Mouse (Mus musculus): ENCODE measurements around the gene Tnnt2.

The Tnnt2 gene

DNA sequence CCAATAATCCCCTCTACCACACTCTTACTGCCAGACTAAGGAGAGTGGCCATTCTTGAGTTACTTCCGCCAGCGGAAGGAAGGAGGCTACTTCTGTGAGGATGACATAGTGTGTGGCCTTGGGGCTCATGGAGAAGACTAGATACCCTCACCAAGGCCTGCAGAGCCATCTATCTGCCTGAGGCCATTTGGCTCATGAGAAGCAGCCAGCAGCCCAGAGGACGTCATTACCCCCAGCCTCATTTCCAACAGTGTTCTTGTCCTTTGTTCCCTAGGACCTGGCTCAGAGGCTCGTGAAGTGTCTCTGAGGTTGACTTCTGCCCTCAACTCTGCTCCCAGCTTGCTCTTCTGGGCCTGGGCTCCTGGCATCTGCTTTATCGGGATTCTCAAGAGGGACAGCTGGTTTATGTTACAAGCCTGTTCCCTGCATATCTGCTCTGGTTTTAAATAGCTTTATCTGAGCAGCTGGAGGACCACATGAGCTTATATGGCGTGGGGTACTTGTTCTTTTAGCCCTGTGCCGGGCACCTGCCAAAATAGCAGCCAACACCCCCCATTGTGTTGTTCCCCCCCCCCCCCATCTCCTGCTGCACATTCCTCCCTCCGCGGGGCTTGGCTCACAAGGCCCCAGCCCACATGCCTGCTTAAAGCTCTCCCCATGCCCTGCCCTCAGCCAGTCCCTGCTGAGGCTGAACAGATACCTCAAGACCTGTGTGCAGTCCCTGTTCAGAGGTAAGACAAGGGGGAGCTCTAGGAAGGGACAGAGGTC lies at the start of gene Tnnt2:
Gene Tnnt2, plus strand, starts transcription at position 639 of the 768 bp plus-strand sequence.
- POLR2A ChIA-PET, result interaction anchor here in 2 of 4 experiments (0.8 to 1.3 kb wide), 4 partner anchors 7 to 326 kb away, joined by 3 read pairs; no protein-coding TSS in a partner anchor
- CTCF ChIA-PET, result interaction anchor here (0.6 to 2.3 kb wide), 13 partner anchors 7 to 1975 kb away, joined by 3 to 15 read pairs (median 4); no protein-coding TSS in a partner anchor

DNA sequence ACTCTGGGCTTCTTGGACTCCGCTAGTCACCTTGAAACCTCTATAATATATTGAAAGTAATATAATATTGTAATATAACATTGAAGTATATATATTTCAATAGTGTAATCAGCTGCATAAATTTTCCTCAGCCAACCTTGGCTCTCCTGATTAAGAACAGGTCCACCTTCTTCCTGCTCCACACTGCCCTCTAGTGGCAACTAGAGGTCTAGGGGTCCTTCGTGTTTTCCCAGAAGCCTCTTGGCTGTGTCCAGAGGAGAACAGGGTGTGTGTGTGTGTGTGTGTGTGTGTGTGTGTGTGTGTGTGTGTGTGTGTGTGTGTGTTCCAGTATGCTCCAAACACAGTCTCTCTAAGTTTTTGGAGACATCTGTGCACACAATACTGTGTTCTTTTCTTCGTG lies 48.4 kb upstream of the Tnnt2 start:
- POLR2A ChIA-PET, result interaction anchor here in 2 of 4 experiments (0.6 to 1.2 kb wide), 6 partner anchors 9 to 475 kb away, joined by 3 to 4 read pairs (median 3); partner anchors contain the start of gene Tnni1 (in 2 of the 2)
- CTCF ChIA-PET, result interaction anchor here (0.6 to 10.8 kb wide), 35 partner anchors 9 to 1332 kb away, joined by 3 to 89 read pairs (median 6); partner anchors contain the start of genes Tnni1 (in 2 of the 4), Csrp1 (in 1 of the 4), Klhl12 (in 1 of the 4) and Lad1 (in 1 of the 4)

DNA sequence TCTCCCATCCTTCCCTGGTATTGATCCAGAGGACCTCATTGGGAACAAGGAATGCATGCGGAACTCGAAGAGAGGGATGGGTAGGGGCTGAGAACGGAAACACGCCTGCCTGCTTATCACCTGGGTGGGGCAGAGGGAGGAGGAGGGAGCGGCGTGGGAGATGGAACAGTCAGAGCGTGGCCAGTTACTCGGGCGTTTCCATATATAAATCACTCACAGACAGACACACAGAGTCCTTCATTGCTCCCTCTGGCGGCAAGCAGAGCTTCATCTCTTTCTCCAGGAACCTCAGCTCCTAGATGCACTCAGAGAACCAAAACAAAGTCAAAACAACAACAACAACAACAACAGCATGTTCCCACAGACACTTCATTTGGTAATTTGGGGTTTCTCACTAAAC lies 47.4 kb upstream of the Tnnt2 start:
- ChIA-PET CTCF (interaction anchor here (0.5 to 10.8 kb wide), 97 partner anchors 8 to 1053 kb away, joined by 3 to 89 read pairs (median 6); partner anchors contain the start of genes Tnni1 (in 4 of the 4), Csrp1 (in 2 of the 4), Lad1 (in 2 of the 4) and Phlda3 (in 1 of the 4)), POLR2A (interaction anchor here in 3 of 4 experiments (0.6 to 2.1 kb wide), 17 partner anchors 10 to 70 kb away, joined by 3 to 9 read pairs (median 5); partner anchors contain the start of genes Tnni1 (in 2 of the 3) and Csrp1 (in 1 of the 3))

DNA sequence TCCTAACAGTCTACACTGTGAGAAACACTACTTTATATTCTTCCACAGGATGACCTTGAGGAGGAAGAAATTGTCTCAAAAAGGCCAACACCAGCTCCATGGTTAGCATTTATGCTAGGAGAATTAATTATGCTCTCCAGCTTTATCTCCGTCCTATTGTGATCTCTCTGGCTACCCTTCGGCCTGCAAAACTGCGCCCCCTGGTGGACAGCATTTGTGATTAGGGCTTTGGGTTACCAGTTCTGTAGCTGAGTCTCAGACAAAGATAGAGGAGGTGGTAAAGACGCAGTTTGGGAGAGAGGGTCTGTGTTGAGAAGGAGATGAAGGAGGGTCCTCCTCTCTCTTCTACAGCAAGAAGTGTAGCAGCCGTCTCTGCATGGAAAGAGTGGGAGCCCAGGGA lies 46.3 kb upstream of the Tnnt2 start:
- CTCF ChIA-PET, result interaction anchor here (0.5 to 10.8 kb wide), 126 partner anchors 9 to 618 kb away, joined by 3 to 89 read pairs (median 5); partner anchors contain the start of genes Tnni1 (in 4 of the 4), Csrp1 (in 3 of the 4), Lad1 (in 2 of the 4) and Phlda3 (in 2 of the 4)
- POLR2A ChIA-PET, result interaction anchor here (0.5 to 2.1 kb wide), 19 partner anchors 9 to 71 kb away, joined by 3 to 9 read pairs (median 5); partner anchors contain the start of gene Tnni1 (in 1 of the 4)

DNA sequence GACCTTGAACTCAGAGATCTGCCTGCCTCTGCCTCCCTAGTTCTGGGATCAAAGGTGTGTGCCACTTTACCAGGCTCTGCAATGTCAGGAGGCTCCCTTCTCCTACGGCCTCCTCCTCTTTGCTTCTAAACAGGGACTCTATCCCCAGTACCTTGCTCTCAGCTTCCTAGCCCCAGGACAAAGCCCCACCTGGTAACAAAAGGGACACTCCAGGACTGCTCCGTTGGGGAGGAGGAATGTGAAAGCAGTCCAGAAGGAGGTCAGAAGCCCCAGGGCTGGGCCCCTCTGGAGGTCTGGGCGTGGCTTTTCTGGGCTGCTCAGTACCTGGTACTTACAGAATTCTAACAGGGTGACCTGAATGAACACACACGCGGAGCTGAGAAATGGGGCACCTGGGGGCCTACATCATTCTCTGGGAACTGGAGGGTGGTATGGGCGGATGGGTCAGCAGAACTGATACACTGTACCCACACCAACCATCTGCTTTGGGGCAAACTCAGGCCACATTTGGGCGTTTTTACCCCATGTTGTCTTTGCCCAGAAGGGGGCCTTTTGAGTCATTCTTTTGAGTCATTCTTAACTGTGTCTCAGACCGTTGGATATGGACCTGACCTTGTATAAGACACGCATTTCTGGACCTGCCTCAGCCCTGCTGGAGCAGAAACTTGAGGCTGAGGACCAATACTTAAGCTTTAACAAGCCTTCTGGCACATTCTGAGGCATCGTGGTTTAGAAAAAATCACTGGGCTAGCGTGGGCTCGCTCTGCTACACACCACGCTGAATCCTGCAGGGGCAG lies 43.8 kb upstream of the Tnnt2 start:
- POLR2A ChIA-PET, result interaction anchor here (0.6 to 3.5 kb wide), 23 partner anchors 9 to 1753 kb away, joined by 3 to 10 read pairs (median 5); partner anchors contain the start of genes Lad1 (in 1 of the 4), Phlda3 (in 1 of the 4) and Tnni1 (in 1 of the 4)

DNA sequence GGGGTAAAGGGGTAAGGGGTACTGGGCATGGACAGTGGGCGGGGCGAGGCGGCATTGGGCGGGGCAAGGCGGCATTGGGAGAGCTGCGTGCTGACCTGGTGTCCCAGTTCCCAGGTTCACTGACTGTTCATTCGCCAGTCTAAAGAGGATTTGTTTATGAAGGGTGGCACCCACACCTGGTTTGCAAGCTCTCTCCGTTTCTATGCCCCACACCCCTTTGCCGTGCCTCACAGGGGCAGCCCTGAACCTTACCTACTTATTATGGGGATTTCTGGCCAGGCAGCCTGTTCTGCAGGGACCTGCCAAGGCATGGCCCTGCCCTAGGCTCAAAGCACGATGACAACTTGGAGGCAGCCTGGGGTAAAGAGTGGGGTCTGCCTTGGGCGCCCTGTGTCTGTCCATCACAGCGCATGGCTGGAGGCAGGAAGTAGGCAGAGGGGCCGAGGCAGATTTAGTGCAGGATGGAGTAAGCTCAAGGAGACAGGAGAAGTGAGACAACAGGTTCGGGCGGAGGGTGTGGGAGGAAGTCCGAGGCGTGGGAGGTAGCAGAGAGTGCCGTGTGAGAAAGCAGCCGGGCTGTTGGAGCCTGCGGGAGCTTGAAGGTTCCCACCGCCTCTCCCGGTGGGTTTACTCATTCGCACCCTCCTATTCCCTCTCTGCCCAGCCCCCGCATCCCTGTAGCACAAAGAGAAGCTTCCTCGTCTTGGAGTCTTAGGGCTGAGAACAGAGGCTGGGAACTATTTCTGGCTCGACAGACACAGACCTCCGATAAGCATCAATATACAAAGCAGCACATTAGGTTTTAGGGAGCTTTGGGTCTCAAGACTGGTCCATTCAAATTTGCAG lies 42.6 kb upstream of the Tnnt2 start:
- POLR2A ChIA-PET, result interaction anchor here (0.5 to 3.5 kb wide), 31 partner anchors 9 to 1754 kb away, joined by 3 to 11 read pairs (median 4); partner anchors contain the start of genes Phlda3 (in 2 of the 4), Lad1 (in 1 of the 4) and Tnni1 (in 1 of the 4)
- CTCF ChIA-PET, result interaction anchor here (0.5 to 10.8 kb wide), 20 partner anchors 8 to 152 kb away, joined by 3 to 89 read pairs (median 6); partner anchors contain the start of gene Tnni1 (in 3 of the 4)

More for the DNA sequence above, 43.8 kb upstream of the Tnnt2 start:
- CTCF ChIA-PET, result interaction anchor here (0.6 to 10.8 kb wide), 20 partner anchors 10 to 386 kb away, joined by 3 to 89 read pairs (median 4); partner anchors contain the start of genes Tnni1 (in 2 of the 4) and Csrp1 (in 1 of the 4)

DNA sequence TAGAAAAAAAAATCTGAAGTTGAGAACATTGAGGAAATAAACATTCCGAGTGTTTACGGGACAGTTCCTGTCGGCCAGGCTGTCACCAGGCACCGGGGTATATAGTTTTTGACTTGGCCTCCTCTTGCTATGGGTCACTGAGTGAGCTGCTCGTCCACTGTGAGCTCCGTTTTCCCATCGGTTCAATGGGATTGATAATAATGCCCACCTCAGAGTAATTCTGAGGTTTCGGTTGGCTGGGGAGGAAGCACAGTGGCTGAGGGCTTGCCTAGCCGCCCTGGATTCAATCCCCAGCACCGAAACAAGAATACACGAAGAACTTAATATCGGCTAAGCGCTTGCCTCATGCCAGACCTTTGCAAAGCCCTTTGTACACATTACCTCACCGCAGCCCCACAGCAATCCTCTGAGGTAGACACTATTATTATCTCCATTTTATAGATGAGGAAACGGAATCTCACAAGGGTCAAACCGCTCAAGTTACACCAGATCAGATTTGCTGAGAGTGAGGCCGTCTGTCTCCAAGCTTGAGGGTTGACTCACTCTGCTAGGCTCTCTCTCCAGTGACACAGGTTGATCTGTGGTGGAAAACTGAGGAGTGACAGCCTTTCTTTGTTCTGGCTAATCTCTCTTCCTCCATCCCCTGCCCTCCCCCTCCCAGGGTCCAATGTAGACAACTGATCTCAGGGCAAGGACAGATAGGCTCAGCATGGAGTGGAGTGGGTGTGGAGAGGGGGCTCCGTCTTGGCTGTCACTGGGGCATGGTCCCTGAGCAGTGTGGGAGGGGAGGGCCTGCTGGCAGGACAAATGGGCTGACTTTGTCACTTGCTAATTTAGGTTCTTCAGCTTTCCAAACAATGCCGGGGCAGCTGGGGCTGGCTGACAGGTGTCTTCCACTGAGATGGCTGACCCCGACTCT lies 41.7 kb upstream of the Tnnt2 start:
- ChIA-PET CTCF (interaction anchor here (0.6 to 10.8 kb wide), 20 partner anchors 8 to 151 kb away, joined by 3 to 89 read pairs (median 5); partner anchors contain the start of gene Tnni1 (in 1 of the 4)), POLR2A (interaction anchor here in 3 of 4 experiments (0.8 to 3.5 kb wide), 23 partner anchors 8 to 117 kb away, joined by 3 to 11 read pairs (median 5); partner anchors contain the start of genes Phlda3 (in 2 of the 3), Lad1 (in 1 of the 3) and Tnni1 (in 1 of the 3))

DNA sequence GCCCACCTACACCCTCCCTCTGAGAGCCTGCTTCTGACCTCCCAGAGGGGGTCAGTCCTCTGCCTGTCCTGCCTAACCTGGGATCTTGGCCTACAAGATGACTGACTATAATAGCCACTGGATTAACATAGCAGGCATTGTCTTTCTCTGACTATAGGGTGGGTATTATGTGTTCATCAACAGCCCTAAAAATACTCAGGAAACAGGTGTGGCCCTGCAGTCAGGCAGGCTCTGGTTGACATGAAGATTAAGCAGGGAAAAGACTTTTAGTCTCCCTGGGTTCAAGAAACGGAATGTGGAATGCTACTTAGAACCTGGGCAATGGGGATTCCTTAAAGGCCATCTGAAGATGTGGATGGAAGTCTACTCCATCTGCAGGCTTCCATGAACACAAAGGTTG lies 37.7 kb upstream of the Tnnt2 start:
- CTCF ChIA-PET, result interaction anchor here in 3 of 4 experiments (0.7 to 4.2 kb wide), 5 partner anchors 9 to 48 kb away, joined by 3 to 33 read pairs (median 5); no protein-coding TSS in a partner anchor
- POLR2A ChIA-PET, result interaction anchor here in 1 of 4 experiments (0.9 to 1.0 kb wide), 2 partner anchors 9 to 20 kb away, joined by 3 read pairs; partner anchors contain the start of gene Lad1

DNA sequence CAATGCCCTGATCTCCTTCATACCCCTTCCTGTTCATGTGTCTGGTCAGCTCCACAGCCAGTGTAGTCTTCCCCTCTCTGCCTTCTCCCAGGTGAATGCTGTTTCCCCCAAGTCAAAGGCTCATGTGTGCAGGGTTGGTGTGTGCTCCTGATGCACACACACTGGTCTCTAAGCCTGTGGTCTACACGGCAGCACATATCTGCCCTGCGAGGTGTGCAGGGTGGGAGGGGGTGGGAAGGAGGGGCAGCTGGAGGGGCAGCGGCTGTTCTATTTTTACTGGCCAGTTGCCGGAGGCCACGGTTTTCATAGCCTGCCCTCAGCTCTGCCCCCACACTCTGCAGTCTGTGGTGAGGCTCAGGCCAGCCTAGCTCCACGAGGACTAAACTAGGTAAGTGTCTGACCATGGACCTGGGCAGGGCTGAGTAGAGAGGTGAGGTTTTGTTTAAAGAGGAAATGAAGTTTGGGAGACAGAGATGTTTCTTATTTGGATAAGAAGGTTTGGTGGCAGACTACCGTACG lies 37.0 kb upstream of the Tnnt2 start:
- CTCF ChIA-PET, result interaction anchor here (0.6 to 4.2 kb wide), 8 partner anchors 9 to 29 kb away, joined by 3 to 33 read pairs (median 6); no protein-coding TSS in a partner anchor

DNA sequence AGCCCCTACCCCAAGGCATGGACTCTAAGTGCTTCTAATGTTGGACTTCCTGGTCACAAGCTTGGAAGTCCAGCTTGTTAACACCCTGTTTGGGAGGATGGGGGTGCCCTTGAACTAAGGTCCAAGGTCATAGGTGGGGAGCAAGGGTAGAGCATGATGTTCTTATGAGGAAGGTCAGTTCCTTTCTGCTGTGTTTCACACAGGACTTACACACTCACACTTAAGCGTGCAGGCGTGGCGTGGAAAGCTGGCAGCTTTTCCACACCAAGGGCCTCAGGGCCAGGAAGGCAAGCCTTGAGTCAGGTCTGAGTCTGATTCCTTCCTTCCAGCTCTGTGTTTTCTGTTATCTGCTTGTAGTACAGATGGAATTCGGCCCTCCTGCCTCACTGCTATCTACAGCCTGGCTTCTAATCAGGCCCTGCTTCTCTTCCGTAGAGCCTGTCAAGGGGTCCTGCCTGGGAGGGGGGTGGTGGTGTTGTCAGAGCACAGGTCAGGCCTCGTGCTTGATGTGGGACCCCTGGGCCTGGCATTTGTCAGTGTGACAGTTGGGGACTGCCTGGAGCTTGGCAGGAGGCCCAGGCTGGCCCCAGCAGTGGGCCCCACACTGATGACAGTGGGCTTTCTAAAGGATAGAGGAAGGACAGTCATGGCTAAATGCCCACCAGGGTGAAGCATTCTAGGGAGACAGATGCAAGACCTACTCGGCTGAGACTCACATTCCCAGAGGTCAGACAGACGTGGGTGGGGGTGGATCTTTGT lies 35.8 kb upstream of the Tnnt2 start:
- ChIA-PET CTCF (interaction anchor here (0.6 to 4.2 kb wide), 16 partner anchors 11 to 145 kb away, joined by 3 to 33 read pairs (median 4); no protein-coding TSS in a partner anchor), POLR2A (interaction anchor here in 2 of 4 experiments (0.6 to 2.2 kb wide), 5 partner anchors 9 to 23 kb away, joined by 3 to 7 read pairs (median 5); no protein-coding TSS in a partner anchor)

More for the DNA sequence above, 37.0 kb upstream of the Tnnt2 start:
- POLR2A ChIA-PET, result interaction anchor here in 2 of 4 experiments (1.0 to 2.2 kb wide), 2 partner anchors 8 to 10 kb away, joined by 3 to 7 read pairs; no protein-coding TSS in a partner anchor

DNA sequence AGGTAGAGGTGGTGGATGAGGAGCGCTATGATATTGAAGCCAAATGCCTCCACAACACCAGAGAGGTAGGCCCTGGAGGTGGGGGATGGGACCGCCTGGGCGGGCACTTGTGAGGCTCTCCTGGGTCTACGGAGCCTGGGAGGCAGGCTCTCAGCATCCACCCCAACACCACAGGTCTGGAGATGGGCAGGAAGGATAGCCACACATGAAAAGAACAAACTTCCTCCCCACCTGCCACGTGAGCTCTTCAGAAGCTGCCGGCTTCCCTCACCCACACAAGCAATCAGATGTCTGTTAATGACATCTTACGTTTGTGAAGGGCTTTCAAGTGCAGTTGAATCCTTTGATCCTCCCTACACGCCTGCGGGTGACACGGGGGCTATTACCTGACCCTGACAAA lies 28.6 kb upstream of the Tnnt2 start:
- CTCF ChIA-PET, result interaction anchor here in 2 of 4 experiments (0.7 to 2.2 kb wide), 7 partner anchors 17 to 55 kb away, joined by 3 to 6 read pairs (median 4); no protein-coding TSS in a partner anchor
- POLR2A ChIA-PET, result interaction anchor here in 3 of 4 experiments (0.9 to 1.8 kb wide), 7 partner anchors 9 to 1171 kb away, joined by 3 to 6 read pairs (median 3); no protein-coding TSS in a partner anchor

DNA sequence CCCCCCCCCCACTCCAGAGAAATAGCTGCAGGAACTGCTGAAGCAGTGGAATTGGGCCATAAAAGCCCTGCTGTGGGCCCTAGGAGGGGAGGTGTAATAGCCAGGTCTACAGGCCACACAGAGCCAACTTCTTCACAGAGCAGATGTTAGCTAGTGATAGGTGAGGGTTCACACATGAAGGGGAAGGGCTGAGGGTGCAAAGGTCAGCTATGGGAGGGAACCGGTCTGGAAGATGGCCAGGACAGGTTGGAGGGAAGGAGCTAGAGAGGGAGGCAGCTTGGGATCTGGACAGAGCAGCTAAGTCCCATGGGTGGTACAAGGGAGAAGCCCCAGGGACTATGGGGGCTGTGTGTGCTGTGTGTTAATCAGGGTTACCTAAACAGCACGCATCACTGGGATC lies 26.0 kb upstream of the Tnnt2 start:
- ChIA-PET CTCF (interaction anchor here in 3 of 4 experiments (0.5 to 3.1 kb wide), 11 partner anchors 11 to 198 kb away, joined by 3 to 31 read pairs (median 5); partner anchors contain the start of gene Tmem9 (in 1 of the 3)), POLR2A (interaction anchor here in 3 of 4 experiments (0.7 to 1.6 kb wide), 4 partner anchors 9 to 155 kb away, joined by 3 to 5 read pairs (median 5); no protein-coding TSS in a partner anchor)

DNA sequence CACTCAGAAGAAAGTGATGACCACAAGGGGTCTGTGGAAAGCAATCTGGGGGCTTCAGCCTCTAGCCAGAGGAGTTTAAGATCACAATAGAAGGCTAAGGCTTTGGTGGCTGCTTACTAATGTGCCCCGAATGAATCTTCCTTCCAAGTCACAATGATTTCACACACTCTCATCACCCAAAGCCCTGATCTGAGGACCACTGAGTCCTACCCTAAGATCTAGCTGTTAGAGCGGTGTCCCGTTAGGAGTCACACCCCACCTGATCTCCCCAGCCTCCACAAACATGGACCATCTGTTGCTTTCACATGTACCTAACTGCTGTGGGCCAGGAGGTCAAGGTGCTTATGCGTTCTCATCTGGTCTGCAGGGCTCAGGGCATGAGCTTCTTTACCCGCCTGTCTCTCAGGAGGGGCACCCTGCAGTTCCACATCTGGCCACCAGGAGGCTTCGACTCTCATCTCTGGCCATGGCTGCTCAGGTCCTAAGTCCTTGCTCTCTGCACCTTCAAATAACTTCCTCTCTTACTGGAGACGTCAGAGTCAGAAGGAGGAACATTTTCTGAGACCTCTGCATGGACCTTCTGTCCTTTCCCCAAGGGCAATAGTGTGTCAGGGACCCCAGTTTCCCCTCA lies 25.0 kb upstream of the Tnnt2 start:
- ChIA-PET CTCF (interaction anchor here (0.5 to 3.6 kb wide), 77 partner anchors 9 to 1751 kb away, joined by 3 to 31 read pairs (median 4); partner anchors contain the start of genes Tmem9 (in 1 of the 4), Tnni1 (in 1 of the 4) and Tnnt2 (in 1 of the 4)), POLR2A (interaction anchor here in 3 of 4 experiments (0.5 to 1.8 kb wide), 9 partner anchors 10 to 82 kb away, joined by 3 to 6 read pairs (median 4); partner anchors contain the start of gene Phlda3 (in 1 of the 3))

Data from embryonic stem cell, embryonic (primary cell).